Mouse (Mus musculus) CD4-positive, CD25-positive, alpha-beta regulatory T cell, adult 2 months (primary cell): ENCODE data around the gene Tbc1d4.

ENCODE experiments used
- DNase-seq: peaks from one replicate; pipeline ENCODE4 v3.0.0-alpha.2; 2012; ENCODE audit warnings: low read depth, low spot score

Gene Tbc1d4

GRCm38 (mm10) chr14:101532090-101532695 is 76.8 kb downstream of the Tbc1d4 start:
- DNase-seq = no peak

- DNase-seq = no peak
Measured at GRCm38 (mm10) chr14:101530455-101530854, 78.5 kb downstream of the Tbc1d4 start.

GRCm38 (mm10) chr14:101529194-101529593 is 79.8 kb downstream of the Tbc1d4 start:
- no peak for DNase-seq

- DNase-seq = no peak
Measured at GRCm38 (mm10) chr14:101527420-101527996, 81.5 kb downstream of the Tbc1d4 start.

GRCm38 (mm10) chr14:101526478-101526877 is 82.5 kb downstream of the Tbc1d4 start:
- no peak for DNase-seq

GRCm38 (mm10) chr14:101519964-101520363 is 89.0 kb downstream of the Tbc1d4 start:
- DNase-seq = no peak

- no peak for DNase-seq
Measured at GRCm38 (mm10) chr14:101518259-101518658, 90.7 kb downstream of the Tbc1d4 start.

GRCm38 (mm10) chr14:101517801-101518200 is 91.2 kb downstream of the Tbc1d4 start:
- DNase-seq = no peak

GRCm38 (mm10) chr14:101517341-101517740 is 91.7 kb downstream of the Tbc1d4 start:
- peak; percentile 75 for DNase-seq

- DNase-seq = no peak
Measured at GRCm38 (mm10) chr14:101516864-101517263, 92.1 kb downstream of the Tbc1d4 start.

- DNase-seq = peak; percentile 40
Measured at GRCm38 (mm10) chr14:101516031-101516430, 93.0 kb downstream of the Tbc1d4 start.

GRCm38 (mm10) chr14:101515271-101515670 is 93.7 kb downstream of the Tbc1d4 start:
- DNase-seq = no peak

- DNase-seq = no peak
Measured at GRCm38 (mm10) chr14:101514557-101514971, 94.4 kb downstream of the Tbc1d4 start.

- no peak for DNase-seq
Measured at GRCm38 (mm10) chr14:101513163-101513562, 95.8 kb downstream of the Tbc1d4 start.

GRCm38 (mm10) chr14:101511410-101511809 is 97.6 kb downstream of the Tbc1d4 start:
- no peak for DNase-seq

GRCm38 (mm10) chr14:101510540-101511313 is 98.3 kb downstream of the Tbc1d4 start:
- peak; percentile 76 for DNase-seq

GRCm38 (mm10) chr14:101509759-101510158 is 99.2 kb downstream of the Tbc1d4 start:
- no peak for DNase-seq

GRCm38 (mm10) chr14:101507956-101508355 is 101.0 kb downstream of the Tbc1d4 start:
- DNase-seq = no peak

GRCm38 (mm10) chr14:101507146-101507545 is 101.8 kb downstream of the Tbc1d4 start:
- no peak for DNase-seq

GRCm38 (mm10) chr14:101505805-101506204 is 103.2 kb downstream of the Tbc1d4 start:
- no peak for DNase-seq

GRCm38 (mm10) chr14:101504473-101505200 is 104.4 kb downstream of the Tbc1d4 start:
- peak; percentile 72 for DNase-seq
